Mouse (Mus musculus): ENCODE measurements at regions not wholly inside any gene's neighbourhood (a gene's known extent, or its start where the extent isn't known, plus 50 kb on each side); places are given as distances from the start of the nearest gene placed in this dataset.

DNA sequence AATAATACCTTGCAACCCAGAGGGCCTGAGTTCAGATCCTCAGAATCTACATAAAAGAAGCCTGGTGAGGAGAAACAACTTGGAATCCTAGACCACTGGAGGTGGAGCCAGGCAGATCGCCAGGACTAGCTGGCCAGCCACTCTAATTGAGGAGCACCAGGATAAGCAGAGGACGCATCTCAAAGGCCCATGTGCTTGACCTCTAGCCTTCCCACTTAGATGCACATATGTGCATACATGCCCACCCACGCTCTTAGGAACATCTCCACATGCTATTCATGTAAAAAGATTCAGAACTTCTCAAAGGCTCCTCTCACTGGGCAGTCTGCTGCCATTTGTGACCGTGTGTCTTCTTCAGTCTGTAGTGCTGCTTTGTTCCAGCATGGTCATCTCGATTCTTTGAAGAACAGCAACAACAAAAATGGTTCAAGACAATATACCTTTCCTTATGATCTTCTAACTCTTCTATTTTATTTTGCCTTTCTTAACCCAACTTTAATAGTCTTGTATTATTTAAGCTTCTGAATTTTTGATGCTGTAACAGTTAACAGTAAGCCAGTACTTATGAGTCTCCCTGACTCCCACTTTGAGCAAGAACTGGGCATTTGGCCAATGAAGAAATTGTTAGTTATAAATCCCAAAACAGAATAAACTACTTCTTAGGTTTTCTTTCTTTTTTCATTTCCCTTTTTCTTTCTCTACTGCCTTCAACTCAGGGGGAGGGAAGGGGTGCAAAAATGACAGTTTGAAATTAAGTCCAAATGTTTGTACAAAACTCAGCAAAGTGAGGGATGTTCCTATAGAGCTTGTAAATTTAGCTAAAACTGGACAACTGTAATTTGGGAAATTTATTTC lies 108.9 kb downstream of the Pcdh18 start:
- 85% methylated on average over 5 of the region's 5 CpGs for WGBS
- no peaks in the 10 kb centered on the region for H3K4me1 ChIP-seq (ENCODE audit: insufficient read depth, low read length)

DNA sequence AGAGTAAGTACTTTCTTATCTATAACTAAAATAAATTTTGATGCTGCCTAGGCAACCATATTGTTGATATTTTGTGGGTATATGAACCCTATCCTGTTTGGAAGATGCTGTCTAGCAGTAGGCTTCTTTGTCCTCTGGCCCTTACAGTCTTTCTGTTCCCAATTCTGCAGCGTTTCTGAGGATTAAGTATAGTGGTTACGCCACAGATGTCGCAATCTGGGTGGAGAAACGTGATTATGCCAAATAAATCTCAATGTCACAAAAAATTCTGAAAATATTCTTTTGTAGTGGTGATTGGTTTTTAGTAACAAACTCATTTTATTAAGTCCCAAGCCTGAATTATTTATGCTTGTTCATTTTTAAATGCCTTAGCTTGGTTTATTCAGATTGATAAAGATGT lies 112.1 kb downstream of the Pcdh18 start:
- 94% methylated on average over 4 of the region's 4 CpGs for WGBS
- DNase-seq (ENCODE audit: low spot score), result no peak
- Histone ChIP-seq H3K27ac (ENCODE audit: low read depth, low read length) (no peak overlapping the region), H3K4me2 (ENCODE audit: low read depth, low read length, poor library complexity, severe bottlenecking) (no peak overlapping the region), H3K4me3 (ENCODE audit: low read depth, low read length) (no peak overlapping the region), H3K27me3 (ENCODE audit: insufficient read depth, low read length) (no peaks in the 10 kb centered on the region), H3K4me1 (ENCODE audit: insufficient read depth, low read length) (no peaks in the 10 kb centered on the region), H3K36me3 (ENCODE audit: insufficient read depth, low read length) (no peaks in the 10 kb centered on the region), H3K9ac (replicated peaks; ENCODE audit: low read length, poor library complexity, severe bottlenecking) (no peak overlapping the region), H3K9me3 (ENCODE audit: low read length) (no peaks in the 10 kb centered on the region)
- no peak for TF ChIP-seq CTCF (IDR thresholded peaks at IDR 0.05)
- ATAC-seq (ENCODE audit: low FRiP score), result no peak

More for the DNA sequence above, 108.9 kb downstream of the Pcdh18 start:
- H3K36me3 ChIP-seq (ENCODE audit: insufficient read depth, low read length), result no peaks in the 10 kb centered on the region
- H3K27me3 ChIP-seq (ENCODE audit: insufficient read depth, low read length), result no peaks in the 10 kb centered on the region
- no peak overlapping the region for H3K9ac ChIP-seq (replicated peaks; ENCODE audit: low read length, poor library complexity, severe bottlenecking)
- TF ChIP-seq CTCF (IDR thresholded peaks at IDR 0.05), result no peak
- ATAC-seq (ENCODE audit: low FRiP score) (no peak), DNase-seq (ENCODE audit: low spot score) (no peak)
- no peak overlapping the region for H3K4me2 ChIP-seq (ENCODE audit: low read depth, low read length, poor library complexity, severe bottlenecking)
- H3K9me3 ChIP-seq (ENCODE audit: low read length), result no peaks in the 10 kb centered on the region
- no peak overlapping the region for H3K27ac ChIP-seq (ENCODE audit: low read depth, low read length)
- H3K4me3 ChIP-seq (ENCODE audit: low read depth, low read length), result no peak overlapping the region

DNA sequence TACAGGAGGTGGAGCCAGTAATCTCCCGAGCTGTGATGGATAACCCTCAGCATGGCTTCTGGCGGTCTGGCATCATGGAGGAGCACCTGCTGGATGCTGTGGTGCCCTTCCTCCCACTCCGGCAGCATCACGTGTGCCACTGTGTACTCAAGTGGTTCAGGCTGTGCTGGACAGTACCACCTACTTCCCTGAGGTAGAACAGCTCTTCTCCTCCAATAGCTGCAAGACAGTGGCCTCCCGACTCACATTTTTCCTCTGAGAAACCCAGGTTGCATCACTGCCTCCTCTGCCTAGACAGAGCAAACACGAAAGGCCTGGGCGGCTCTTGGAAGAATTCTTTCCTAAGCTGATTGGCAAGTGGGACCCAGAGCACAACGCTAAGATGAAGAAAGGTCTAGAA lies 113.3 kb downstream of the Pcdh18 start:
- no peak for DNase-seq (ENCODE audit: low spot score)
- H3K4me1 ChIP-seq (ENCODE audit: insufficient read depth, low read length), result no peaks in the 10 kb centered on the region
- 94% methylated on average over 8 of the region's 8 CpGs for WGBS
- H3K4me2 ChIP-seq (ENCODE audit: low read depth, low read length, poor library complexity, severe bottlenecking), result no peak overlapping the region
- no peaks in the 10 kb centered on the region for H3K9me3 ChIP-seq (ENCODE audit: low read length)
- no peaks in the 10 kb centered on the region for H3K36me3 ChIP-seq (ENCODE audit: insufficient read depth, low read length)
- no peak for ATAC-seq (ENCODE audit: low FRiP score)
- no peak overlapping the region for H3K27ac ChIP-seq (ENCODE audit: low read depth, low read length)
- no peaks in the 10 kb centered on the region for H3K27me3 ChIP-seq (ENCODE audit: insufficient read depth, low read length)
- no peak overlapping the region for H3K9ac ChIP-seq (replicated peaks; ENCODE audit: low read length, poor library complexity, severe bottlenecking)
- TF ChIP-seq CTCF (IDR thresholded peaks at IDR 0.05), result no peak
- no peak overlapping the region for H3K4me3 ChIP-seq (ENCODE audit: low read depth, low read length)

DNA sequence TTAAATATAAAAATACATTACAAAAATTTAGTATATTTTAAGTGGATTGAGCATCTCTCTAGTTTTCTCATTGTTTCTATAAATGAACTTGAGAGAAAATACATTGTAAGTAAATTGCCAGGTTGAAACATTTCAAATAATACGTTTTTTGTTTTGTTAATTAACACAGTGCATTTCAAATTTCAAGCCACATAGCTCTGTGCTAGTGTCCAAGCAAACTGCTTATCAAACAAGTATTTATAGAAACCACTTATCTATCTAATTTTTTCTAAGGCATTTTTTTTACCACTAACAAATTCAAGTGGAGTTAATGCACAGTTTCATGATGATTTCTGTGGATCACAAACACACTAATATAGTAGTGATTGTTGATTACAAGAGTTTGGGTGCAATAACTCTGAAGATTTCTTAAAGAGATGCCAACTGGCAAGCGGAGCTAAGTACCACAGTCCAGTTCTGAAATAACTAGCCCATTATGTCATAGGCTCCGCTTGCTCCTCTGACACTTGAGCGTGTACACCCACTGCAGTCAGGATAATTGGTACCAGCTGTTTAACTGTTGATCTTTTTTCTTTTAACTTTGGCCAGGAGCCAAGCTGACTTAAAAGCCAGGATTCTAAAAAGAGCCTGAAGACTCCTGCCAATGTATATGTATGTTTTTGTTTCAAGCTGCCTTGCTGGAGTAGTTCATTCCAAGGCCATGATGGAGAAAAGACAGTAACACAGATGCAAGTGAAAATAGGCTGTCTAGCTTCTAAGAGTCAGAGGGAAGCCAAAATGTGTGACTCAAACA lies 115.0 kb downstream of the Pcdh18 start:
- TF ChIP-seq CTCF (IDR thresholded peaks at IDR 0.05), result no peak
- Histone ChIP-seq H3K4me2 (ENCODE audit: low read depth, low read length, poor library complexity, severe bottlenecking) (no peak overlapping the region), H3K9ac (replicated peaks; ENCODE audit: low read length, poor library complexity, severe bottlenecking) (no peak overlapping the region), H3K9me3 (ENCODE audit: low read length) (no peaks in the 10 kb centered on the region), H3K36me3 (ENCODE audit: insufficient read depth, low read length) (no peaks in the 10 kb centered on the region), H3K27me3 (ENCODE audit: insufficient read depth, low read length) (no peaks in the 10 kb centered on the region), H3K4me1 (ENCODE audit: insufficient read depth, low read length) (no peaks in the 10 kb centered on the region), H3K27ac (ENCODE audit: low read depth, low read length) (no peak overlapping the region), H3K4me3 (ENCODE audit: low read depth, low read length) (no peak overlapping the region)
- peak; percentile 67 for DNase-seq (ENCODE audit: low spot score)
- WGBS, result 29% methylated on average over 4 of the region's 4 CpGs
- ATAC-seq (ENCODE audit: low FRiP score), result no peak

DNA sequence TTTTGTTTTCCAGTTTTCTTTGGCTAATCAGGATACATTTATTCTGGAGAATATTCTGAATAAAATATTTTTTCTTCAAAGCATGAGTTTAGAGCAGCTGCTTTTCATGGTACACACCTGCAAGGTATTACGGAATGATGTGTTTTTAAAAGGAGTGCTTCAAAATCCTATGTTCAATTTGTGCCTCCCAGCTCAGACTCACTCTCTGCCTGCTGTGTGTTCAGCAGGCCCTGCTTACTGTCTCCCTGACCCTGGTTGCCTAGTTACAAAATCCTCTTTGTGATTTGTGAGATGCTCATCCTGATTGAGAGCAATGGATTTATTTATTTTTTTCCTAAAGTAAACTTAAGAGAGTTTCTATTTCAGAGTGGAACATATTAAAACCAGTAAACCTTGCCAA lies 115.7 kb downstream of the Pcdh18 start:
- H3K36me3 ChIP-seq (ENCODE audit: insufficient read depth, low read length), result no peaks in the 10 kb centered on the region
- no peak overlapping the region for H3K9ac ChIP-seq (replicated peaks; ENCODE audit: low read length, poor library complexity, severe bottlenecking)
- H3K4me3 ChIP-seq (ENCODE audit: low read depth, low read length), result no peak overlapping the region
- no peak overlapping the region for H3K27ac ChIP-seq (ENCODE audit: low read depth, low read length)
- no peak for TF ChIP-seq CTCF (IDR thresholded peaks at IDR 0.05)
- no peaks in the 10 kb centered on the region for H3K9me3 ChIP-seq (ENCODE audit: low read length)
- no peak overlapping the region for H3K4me2 ChIP-seq (ENCODE audit: low read depth, low read length, poor library complexity, severe bottlenecking)
- no peak for ATAC-seq (ENCODE audit: low FRiP score)
- no peaks in the 10 kb centered on the region for H3K4me1 ChIP-seq (ENCODE audit: insufficient read depth, low read length)
- DNase-seq (ENCODE audit: low spot score), result peak; percentile 3
- no peaks in the 10 kb centered on the region for H3K27me3 ChIP-seq (ENCODE audit: insufficient read depth, low read length)
- WGBS, result 25% methylated on average over 1 of the region's 1 CpGs

DNA sequence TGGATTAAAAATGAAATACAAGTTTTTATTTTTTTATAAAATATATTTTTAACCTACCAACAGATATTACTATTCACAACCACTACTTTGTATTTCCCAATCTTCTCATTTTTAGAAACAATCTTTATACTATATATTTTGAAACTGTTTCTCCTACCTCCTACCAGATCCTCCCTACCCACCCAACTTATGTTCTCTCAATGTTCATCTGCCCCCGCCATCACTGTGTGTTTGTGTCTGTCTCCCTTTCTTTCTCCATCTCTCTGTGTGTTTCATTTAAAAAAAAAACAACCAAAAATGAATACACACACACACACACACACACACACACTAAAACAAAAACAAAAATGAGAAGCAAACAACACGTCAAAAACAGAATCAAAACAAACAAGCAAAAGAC lies 118.5 kb downstream of the Pcdh18 start:
- H3K9me3 ChIP-seq (ENCODE audit: low read length), result no peaks in the 10 kb centered on the region
- no peak overlapping the region for H3K9ac ChIP-seq (replicated peaks; ENCODE audit: low read length, poor library complexity, severe bottlenecking)
- no peak overlapping the region for H3K4me3 ChIP-seq (ENCODE audit: low read depth, low read length)
- no peaks in the 10 kb centered on the region for H3K4me1 ChIP-seq (ENCODE audit: insufficient read depth, low read length)
- ATAC-seq (ENCODE audit: low FRiP score), result no peak
- H3K36me3 ChIP-seq (ENCODE audit: insufficient read depth, low read length), result no peaks in the 10 kb centered on the region
- no peak overlapping the region for H3K27ac ChIP-seq (ENCODE audit: low read depth, low read length)
- H3K27me3 ChIP-seq (ENCODE audit: insufficient read depth, low read length), result no peaks in the 10 kb centered on the region
- no peak for DNase-seq (ENCODE audit: low spot score)
- no peak overlapping the region for H3K4me2 ChIP-seq (ENCODE audit: low read depth, low read length, poor library complexity, severe bottlenecking)
- TF ChIP-seq CTCF (IDR thresholded peaks at IDR 0.05), result no peak
- WGBS, result 90% methylated on average over 2 of the region's 2 CpGs
